Mouse (Mus musculus): ENCODE data around the gene Orai2.
"Not testable (repeated sequence)": the region's sequence is repeated elsewhere in the genome, so short reads cannot be mapped to it uniquely, and the experiment has no call there.

DNA sequence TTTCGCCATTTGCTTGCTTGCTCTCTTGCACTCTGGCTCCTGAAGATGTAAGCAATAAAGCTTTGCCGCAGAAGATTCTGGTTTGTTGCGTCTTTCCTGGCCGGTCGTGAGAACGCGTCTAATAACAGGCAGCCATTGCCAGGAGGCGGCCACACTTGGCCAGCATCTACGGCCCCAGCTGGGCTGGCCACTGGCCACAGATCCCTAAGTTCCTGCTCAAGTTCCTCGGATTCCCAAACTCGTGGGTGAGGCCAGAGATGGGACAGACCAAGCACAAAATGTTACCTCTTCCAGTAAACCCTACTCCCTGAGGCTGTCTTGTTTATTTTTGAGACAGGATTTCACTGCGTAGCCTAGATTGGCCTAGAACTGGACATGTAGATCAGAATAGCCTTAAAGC is 10.4 kb downstream of the Orai2 start:
- TF ChIP-seq CTCF (IDR thresholded peaks at IDR 0.05; ENCODE audit: control insufficient read depth, insufficient read depth, low read length); POLR2A (IDR thresholded peaks at IDR 0.05; ENCODE audit: borderline replicate concordance, control insufficient read depth, low read depth, low read length): not testable (repeated sequence)
